Mouse (Mus musculus) heart, adult 2 months (tissue): ENCODE measurements around the gene Ap1s1. TPM values are rescaled to one million over a fixed set of nuclear protein-coding genes. Genes with fewer than 3 reads are reported as not detected.
A peak's percentile ranks its signal among the peaks of the same experiment; 100 is the strongest.

Experiments
- DNase-seq, 2 experiments: peaks; one replicate each; pipeline ENCODE4 v3.0.0; 2021
- H3K27ac ChIP-seq: fragments of 200-600 bp; 2 replicates; pipeline ENCODE4 v1.8.1; 2022
- H3K27me3 ChIP-seq: fragments of 200-500 bp; 2 replicates; pipeline ENCODE4 v1.6.1; 2012; ENCODE audit warnings: mild to moderate bottlenecking, low read length, inconsistent platforms, mixed read lengths; ENCODE audit not compliant: control insufficient read depth, insufficient read depth
- H3K36me3 ChIP-seq: fragments of 200-500 bp; 2 replicates; pipeline ENCODE4 v1.6.1; 2012; ENCODE audit warnings: low read length, inconsistent platforms; ENCODE audit not compliant: control insufficient read depth, insufficient read depth
- H3K4me1 ChIP-seq: fragments of 200-500 bp; 2 replicates; pipeline ENCODE4 v1.6.1; 2011; ENCODE audit warnings: low read length; ENCODE audit not compliant: control insufficient read depth, insufficient read depth
- H3K4me3 ChIP-seq: fragments of 200-600 bp; 2 replicates; pipeline ENCODE4 v1.8.1; 2022
- H3K79me2 ChIP-seq: fragments of 200-500 bp; replicated peaks from 2 replicates; pipeline ENCODE4 v1.6.1; 2012; ENCODE audit warnings: mild to moderate bottlenecking, inconsistent platforms, low read length, moderate library complexity, mixed read lengths; ENCODE audit not compliant: control insufficient read depth, insufficient read depth
- H3K9ac ChIP-seq: fragments of 200-500 bp; 2 replicates; pipeline ENCODE4 v1.6.1; 2012; ENCODE audit warnings: low read depth, mild to moderate bottlenecking, control low read depth, inconsistent platforms, low read length, mixed read lengths
- CTCF ChIP-seq: fragments of 200-600 bp; IDR thresholded peaks from 2 replicates; pipeline ENCODE4 v1.8.1; 2022; ENCODE audit warnings: antibody characterized with exemption, mild to moderate bottlenecking, moderate library complexity
- EP300 ChIP-seq: fragments of 200-500 bp; IDR thresholded peaks from 2 replicates; pipeline ENCODE4 v1.6.1; 2011; ENCODE audit warnings: low read depth, low read length, control low read depth; ENCODE audit not compliant: insufficient read depth
- POLR2A ChIP-seq: fragments of 200-500 bp; IDR thresholded peaks from 2 replicates; pipeline ENCODE4 v1.6.1; 2011; ENCODE audit warnings: mild to moderate bottlenecking, low read depth, low read length, control low read depth; ENCODE audit not compliant: insufficient read depth
- WGBS: fragments of 180-500 bp; shearing (Covaris S2); methylation state at CpG from one replicate; pipeline ENCODE4 v1.1.7; 2018; 5-methylcytosine and 5-hydroxymethylcytosine counted together
- intact Hi-C: fragments of 180-260 bp; cut with DNase I; formaldehyde crosslinking; loops from one replicate; pipeline ENCODE4 v1.15.1; 2025
- polyA plus RNA-seq: library from polyadenylated mRNA; depleted of rRNA; stranded (reverse); fragments of >200 nt; gene quantifications from 2 replicates; pipeline ENCODE4 v1.2.3, GENCODE M21; 2012
- total RNA-seq, 2 experiments: library from RNA; stranded (reverse); gene quantifications; 2 replicates each; pipeline ENCODE4 v1.2.3; 2021

Ap1s1 gene
- total and polyA plus RNA-seq, 3 experiments, result 23.4 to 36.8 (median 33.9) TPM

- peaks cover 3% of the 10 kb centered on the region for H3K4me1 ChIP-seq
- H3K79me2 ChIP-seq, result no peaks in the 10 kb centered on the region
- no peaks in the 10 kb centered on the region for H3K27me3 ChIP-seq
- H3K27ac ChIP-seq, result no peak overlapping the region
- no peak overlapping the region for H3K9ac ChIP-seq
- no peaks in the 10 kb centered on the region for H3K36me3 ChIP-seq
- TF ChIP-seq EP300 (no peak), POLR2A (no peak), CTCF (no peak)
- H3K4me3 ChIP-seq, result peak overlapping the region; percentile 81
- intact Hi-C loops, result loop anchor here (1.0 to 2.0 kb wide), 2 partner anchors 14 to 25 kb away; no protein-coding TSS in a partner anchor
- DNase-seq, result no peak
- WGBS, result 24% methylated on average over 5 of the region's 5 CpGs
Measured at GRCm38 (mm10) chr5:137046324-137046718, 386 bp upstream of the Ap1s1 start.

- 94% methylated on average over 7 of the region's 7 CpGs for WGBS
Measured at GRCm38 (mm10) chr5:137043997-137044396, 1.9 kb downstream of the Ap1s1 start.

GRCm38 (mm10) chr5:137041442-137041841, 4.5 kb downstream of the Ap1s1 start:
- intact Hi-C loops, result no loop called here
- no peak overlapping the region for H3K27ac ChIP-seq
- DNase-seq, result no peak
- 85% methylated on average over 10 of the region's 10 CpGs for WGBS
- TF ChIP-seq CTCF, result no peak
- no peak for TF ChIP-seq EP300
- no peak for TF ChIP-seq POLR2A
- H3K36me3 ChIP-seq, result no peaks in the 10 kb centered on the region
- H3K4me3 ChIP-seq, result no peak overlapping the region
- peaks cover 2% of the 10 kb centered on the region for H3K4me1 ChIP-seq
- H3K27me3 ChIP-seq, result no peaks in the 10 kb centered on the region
- H3K79me2 ChIP-seq, result no peaks in the 10 kb centered on the region
- no peak overlapping the region for H3K9ac ChIP-seq

More at GRCm38 (mm10) chr5:137043997-137044396, 1.9 kb downstream of the Ap1s1 start:
- TF ChIP-seq EP300 (no peak), CTCF (no peak), POLR2A (no peak)
- peaks cover 3% of the 10 kb centered on the region for H3K4me1 ChIP-seq
- H3K27ac ChIP-seq, result no peak overlapping the region
- DNase-seq, result no peak
- H3K9ac ChIP-seq, result no peak overlapping the region
- H3K36me3 ChIP-seq, result no peaks in the 10 kb centered on the region
- no peaks in the 10 kb centered on the region for H3K27me3 ChIP-seq
- intact Hi-C loops, result no loop called here
- H3K79me2 ChIP-seq, result no peaks in the 10 kb centered on the region
- no peak overlapping the region for H3K4me3 ChIP-seq

- intact Hi-C loops, result no loop called here
- Histone ChIP-seq H3K9ac (no peak overlapping the region), H3K27me3 (no peaks in the 10 kb centered on the region), H3K36me3 (no peaks in the 10 kb centered on the region), H3K79me2 (no peaks in the 10 kb centered on the region), H3K4me3 (no peak overlapping the region), H3K4me1 (no peaks in the 10 kb centered on the region), H3K27ac (no peak overlapping the region)
- TF ChIP-seq EP300 (no peak), CTCF (no peak), POLR2A (no peak)
- 98% methylated on average over 10 of the region's 10 CpGs for WGBS
- DNase-seq, result no peak
Measured at GRCm38 (mm10) chr5:137039453-137039852, 6.5 kb downstream of the Ap1s1 start.

GRCm38 (mm10) chr5:137036211-137036610, 9.7 kb downstream of the Ap1s1 start:
- Histone ChIP-seq H3K27ac (no peak overlapping the region), H3K9ac (no peak overlapping the region), H3K27me3 (no peaks in the 10 kb centered on the region), H3K4me1 (peaks cover 2% of the 10 kb centered on the region), H3K4me3 (no peak overlapping the region), H3K79me2 (no peaks in the 10 kb centered on the region), H3K36me3 (no peaks in the 10 kb centered on the region)
- no peak for DNase-seq
- WGBS, result 84% methylated on average over 13 of the region's 13 CpGs
- no peak for TF ChIP-seq POLR2A
- no peak for TF ChIP-seq EP300
- TF ChIP-seq CTCF, result no peak
- intact Hi-C loops, result no loop called here

GRCm38 (mm10) chr5:137032641-137033074, 13.3 kb downstream of the Ap1s1 start:
- intact Hi-C loops, result loop anchor here (2.0 kb wide), 1 partner anchor 14 kb away; the partner anchor contains the start of gene Ap1s1
- no peak for TF ChIP-seq EP300
- TF ChIP-seq POLR2A, result no peak
- no peak for TF ChIP-seq CTCF
- H3K79me2 ChIP-seq, result no peaks in the 10 kb centered on the region
- no peaks in the 10 kb centered on the region for H3K36me3 ChIP-seq
- peak overlapping the region; percentile 25; the same call in 1 of the 2 replicates for H3K9ac ChIP-seq
- DNase-seq, result peak; percentile 91
- peak overlapping the region; percentile 50 for H3K4me3 ChIP-seq
- under 1% methylated on average over 48 of the region's 49 CpGs for WGBS
- peaks cover 2% of the 10 kb centered on the region for H3K4me1 ChIP-seq
- 0 out of 2 replicates have a peak overlapping the region, but pooled peaks have one; percentile 15 for H3K27ac ChIP-seq
- H3K27me3 ChIP-seq, result peaks cover 15% of the 10 kb centered on the region
